In genomic region chr4:130296243-130296965, GRCm38 (mm10) we compare ENCODE assay signal across 19 mouse cellular contexts. TPM values are rescaled to one million over a fixed set of nuclear protein-coding genes. Genes with fewer than 3 reads are reported as not detected.
DNase-seq lines count a peak whose midpoint lies in the region; ATAC-seq and TF ChIP-seq lines count a peak whose summit lies in the region.
"Had no signal": no experiment of that assay in that cellular context is flagged by ENCODE, and none has a peak within 500 bp of the region (broad histone marks: within the 10 kb centered on the region; RNA-seq: fewer than 3 reads in every experiment).

No protein-coding gene starts in this region.

- peak overlapping the region; percentile 15; the same call in 1 of the 2 replicates for H3K27ac ChIP-seq in forebrain, embryonic 10.5 days
- H3K27ac ChIP-seq in forebrain, embryonic 15.5 days (replicated peaks), result no peak overlapping the region
- H3K27ac ChIP-seq in liver, embryonic 12.5 days, result peak overlapping the region; percentile 99
- peak overlapping the region; percentile 45; the same call in 1 of the 2 replicates for H3K27ac ChIP-seq in spleen, adult 2 months (ENCODE audit: insufficient read depth, low read length)
- H3K27ac ChIP-seq in left cerebral cortex, adult 2 months, result no peak overlapping the region
- H3K27ac ChIP-seq: embryonic facial prominence, embryonic 15.5 days; midbrain, embryonic 13.5 days had no signal

- no peak overlapping the region for H3K4me2 ChIP-seq in forebrain, embryonic 15.5 days (replicated peaks)
- H3K4me2 ChIP-seq in liver, embryonic 12.5 days, result peak overlapping the region; percentile 69
- H3K4me2 ChIP-seq: embryonic facial prominence, embryonic 15.5 days; midbrain, embryonic 13.5 days had no signal

- ATAC-seq in forebrain, embryonic 15.5 days (replicated peaks), result no peak
- peak; percentile 82 for ATAC-seq in liver, embryonic 12.5 days
- ATAC-seq: CD4-positive, CD25-positive, alpha-beta regulatory T cell, adult 4 months; midbrain, embryonic 13.5 days had no signal

- no peak overlapping the region for H3K9ac ChIP-seq in forebrain, embryonic 15.5 days (replicated peaks)
- peak overlapping the region; percentile 69 for H3K9ac ChIP-seq in liver, embryonic 12.5 days
- H3K9ac ChIP-seq: embryonic facial prominence, embryonic 15.5 days; midbrain, embryonic 13.5 days had no signal

- H3K27me3 ChIP-seq in forebrain, embryonic 10.5 days (ENCODE audit: poor library complexity, severe bottlenecking), result peaks cover 17% of the 10 kb centered on the region; the same call in 1 of the 2 replicates
- no peaks in the 10 kb centered on the region for H3K27me3 ChIP-seq in forebrain, embryonic 15.5 days
- H3K27me3 ChIP-seq in liver, embryonic 12.5 days (replicated peaks), result peaks cover 20% of the 10 kb centered on the region
- H3K27me3 ChIP-seq in spleen, adult 2 months (ENCODE audit: control insufficient read depth, insufficient read depth, low read length), result no peaks in the 10 kb centered on the region
- H3K27me3 ChIP-seq: embryonic facial prominence, embryonic 15.5 days; midbrain, embryonic 13.5 days had no signal

- H3K4me3 ChIP-seq in forebrain, embryonic 10.5 days, result no peak overlapping the region
- H3K4me3 ChIP-seq in forebrain, embryonic 15.5 days, result no peak overlapping the region
- H3K4me3 ChIP-seq in liver, embryonic 12.5 days, result peak overlapping the region; percentile 40
- no peak overlapping the region for H3K4me3 ChIP-seq in spleen, adult 2 months (ENCODE audit: extremely low read depth, insufficient read depth, insufficient read length)
- H3K4me3 ChIP-seq in left cerebral cortex, adult 2 months, result no peak overlapping the region
- H3K4me3 ChIP-seq: embryonic facial prominence, embryonic 15.5 days; midbrain, embryonic 13.5 days had no signal

- 85% methylated on average over 13 of the region's 13 CpGs for whole genome bisulfite sequencing in forebrain, embryonic 10.5 days
- 86% methylated on average over 13 of the region's 13 CpGs for WGBS in forebrain, embryonic 15.5 days
- WGBS in liver, embryonic 12.5 days (ENCODE audit: insufficient replicate concordance), result 33% methylated on average over 13 of the region's 13 CpGs
- 78% methylated on average over 13 of the region's 13 CpGs for WGBS in spleen, adult 2 months

- no peak for TF ChIP-seq CTCF in spleen, adult 2 months (IDR thresholded peaks at IDR 0.05; ENCODE audit: extremely low read depth, insufficient read depth, insufficient read length, insufficient replicate concordance)
- no peak for TF ChIP-seq CTCF in left cerebral cortex, adult 2 months (IDR thresholded peaks at IDR 0.05)

- H3K4me1 ChIP-seq in forebrain, embryonic 10.5 days, result peaks cover 11% of the 10 kb centered on the region
- no peaks in the 10 kb centered on the region for H3K4me1 ChIP-seq in forebrain, embryonic 15.5 days
- H3K4me1 ChIP-seq in liver, embryonic 12.5 days, result peaks cover 67% of the 10 kb centered on the region
- no peaks in the 10 kb centered on the region for H3K4me1 ChIP-seq in spleen, adult 2 months (ENCODE audit: control insufficient read depth, insufficient read depth, insufficient read length)
- H3K4me1 ChIP-seq: midbrain, embryonic 13.5 days had no signal

- DNase-seq in forebrain, embryonic 10.5 days (ENCODE audit: extremely low spot score, low spot score), result no peak
- peak; percentile 65 for DNase-seq in c-Kit-negative CD71-positive TER-119-positive erythroid progenitor cells, embryonic 14.5 days (ENCODE audit: low read depth, low spot score)
- DNase-seq in spleen, adult 2 months (ENCODE audit: low read depth in 1 of 2, low spot score in 2 of 2), result no peak
- no peak for DNase-seq in left cerebral cortex, adult 2 months (ENCODE audit: extremely low spot score in 1 of 2, low spot score in 2 of 2)
- no peak for DNase-seq in layer of hippocampus, adult 9-11 months
- no peak for DNase-seq in gastrocnemius, postnatal 4 days (ENCODE audit: low spot score in 2 of 2)
- DNase-seq: adrenal gland, adult 8-10 months; cerebellum, adult 8-10 months; kidney, adult 8-10 months; lung, postnatal 36 days; thymus, postnatal 25 days had no signal

- intact Hi-C loops in left cerebral cortex, adult 2 months (cut with DNase I), result no loop called here

- TF ChIP-seq POLR2A in spleen, adult 2 months (IDR thresholded peaks at IDR 0.05; ENCODE audit: low read depth, low read length), result no peak

- no peaks in the 10 kb centered on the region for H3K9me3 ChIP-seq in forebrain, embryonic 10.5 days
- H3K9me3 ChIP-seq in forebrain, embryonic 15.5 days, result no peaks in the 10 kb centered on the region
- H3K9me3 ChIP-seq in liver, embryonic 12.5 days (replicated peaks), result no peaks in the 10 kb centered on the region
- H3K9me3 ChIP-seq: embryonic facial prominence, embryonic 15.5 days; midbrain, embryonic 13.5 days had no signal

- no peaks in the 10 kb centered on the region for H3K36me3 ChIP-seq in forebrain, embryonic 10.5 days (replicated peaks)
- no peaks in the 10 kb centered on the region for H3K36me3 ChIP-seq in forebrain, embryonic 15.5 days
- no peaks in the 10 kb centered on the region for H3K36me3 ChIP-seq in liver, embryonic 12.5 days
- H3K36me3 ChIP-seq in spleen, adult 2 months (ENCODE audit: control insufficient read depth, insufficient read depth, low read length), result no peaks in the 10 kb centered on the region
- H3K36me3 ChIP-seq: embryonic facial prominence, embryonic 15.5 days; midbrain, embryonic 13.5 days had no signal

RNA-seq across cellular contexts. Expression of gene Fabp3, which starts 12.0 kb away (rescaled TPM):
- polyA plus RNA-seq in forebrain, embryonic 10.5 days (2016; fragmentation: Nextera tagmentation; extraction: Ambion mirVana), result 16.2 and 18.8 TPM in 2 replicates
- polyA plus RNA-seq in forebrain, embryonic 15.5 days (2015; fragmentation: Nextera tagmentation; extraction: Ambion mirVana), result 95.6 and 102 TPM in 2 replicates
- polyA plus RNA-seq in liver, embryonic 12.5 days (2016; fragmentation: Nextera tagmentation; extraction: Ambion mirVana), result 1.3 and 1.5 TPM in 2 replicates
- polyA plus RNA-seq in spleen, adult 2 months (2012; rRNA removed), result 0.38 and 0.54 TPM in 2 replicates
- 100 to 1,000 TPM; 124 to 126 TPM for total RNA-seq in left cerebral cortex, adult 2 months (2021)
- 100 to 1,000 TPM; 453 to 501 TPM for total RNA-seq in gastrocnemius, postnatal 4 days (2021)
- total RNA-seq: granulocyte monocyte progenitor cell, adult 5-6 weeks had no signal
- polyA plus RNA-seq: CD4-positive, CD25-positive, alpha-beta regulatory T cell, adult 4 months; liver, adult 2 months had no signal

RNA-seq across cellular contexts. Expression of gene Gm10570, which starts 12.1 kb away (rescaled TPM):
- polyA plus RNA-seq in forebrain, embryonic 10.5 days (2016; fragmentation: Nextera tagmentation; extraction: Ambion mirVana), result not detected in 2 replicates
- 0.55 and 1.1 TPM in 2 replicates for polyA plus RNA-seq in forebrain, embryonic 15.5 days (2015; fragmentation: Nextera tagmentation; extraction: Ambion mirVana)
- not detected in 2 replicates for polyA plus RNA-seq in liver, embryonic 12.5 days (2016; fragmentation: Nextera tagmentation; extraction: Ambion mirVana)
- not detected in 2 replicates for polyA plus RNA-seq in spleen, adult 2 months (2012; rRNA removed)
- total RNA-seq in left cerebral cortex, adult 2 months (2021), result 1 to 10 TPM; 1.0 to 2.3 TPM
- under 1 TPM; 0.60 to 0.81 TPM for total RNA-seq in gastrocnemius, postnatal 4 days (2021)
- total RNA-seq: granulocyte monocyte progenitor cell, adult 5-6 weeks; liver, adult 2 months had no signal
- polyA plus RNA-seq: CD4-positive, CD25-positive, alpha-beta regulatory T cell, adult 4 months; liver, adult 2 months; testis, adult 2 months had no signal

RNA-seq across cellular contexts. Expression of gene Serinc2, which starts 17.4 kb away (rescaled TPM):
- 53.3 and 63.2 TPM in 2 replicates for polyA plus RNA-seq in forebrain, embryonic 10.5 days (2016; fragmentation: Nextera tagmentation; extraction: Ambion mirVana)
- polyA plus RNA-seq in forebrain, embryonic 15.5 days (2015; fragmentation: Nextera tagmentation; extraction: Ambion mirVana), result 87.4 and 97.3 TPM in 2 replicates
- polyA plus RNA-seq in liver, embryonic 12.5 days (2016; fragmentation: Nextera tagmentation; extraction: Ambion mirVana), result 1.7 and 3.1 TPM in 2 replicates
- polyA plus RNA-seq in spleen, adult 2 months (2012; rRNA removed), result 0.85 and 1.5 TPM in 2 replicates
- total RNA-seq in left cerebral cortex, adult 2 months (2021), result 10 to 100 TPM in 1 of 2 experiments, 1 to 10 TPM in 1; 6.5 to 11.9 TPM
- total RNA-seq in gastrocnemius, postnatal 4 days (2021), result 10 to 100 TPM; 43.2 to 53.4 TPM
- total RNA-seq: granulocyte monocyte progenitor cell, adult 5-6 weeks had no signal

Comparison
In these comparisons a context has a peak if more than half of its experiments do, and no peak if none do; other contexts are left out.
1. H3K27ac ChIP-seq: peak in forebrain, embryonic 10.5 days (single experiment), liver, embryonic 12.5 days (single experiment) and spleen, adult 2 months (single experiment); none in forebrain, embryonic 15.5 days (single experiment) and left cerebral cortex, adult 2 months (single experiment).
2. RNA of gene Serinc2, which starts 17.4 kb away (polyA plus RNA-seq): 87.4 to 97.3 TPM in forebrain, embryonic 15.5 days and 53.3 to 63.2 TPM in forebrain, embryonic 10.5 days; 1.7 to 3.1 TPM in liver, embryonic 12.5 days and 0.85 to 1.5 TPM in spleen, adult 2 months; every median in the first group is over 10 times any median in the second.